Mouse (Mus musculus) heart, embryonic 16.5 days (tissue): ENCODE data around the gene Ndufs1. TPM values are rescaled to one million over a fixed set of nuclear protein-coding genes. Genes with fewer than 3 reads are reported as not detected.
"Not testable (repeated sequence)": the region's sequence is repeated elsewhere in the genome, so short reads cannot be mapped to it uniquely, and the experiment has no call there.

Experiments
- ATAC-seq: fragments of 200-750 bp; cut with Nextera tagmentation; replicated peaks from 2 replicates; pipeline ENCODE4 v1.8.0; 2017; ENCODE audit warnings: moderate number of reproducible peaks; ENCODE audit not compliant: insufficient read depth, low FRiP score; ENCODE audit errors: extremely low read depth
- H3K27ac ChIP-seq: fragments of 300-500 bp; sonication (generic); 2 replicates; pipeline ENCODE4 v1.5.1; 2014; ENCODE audit warnings: mild to moderate bottlenecking, low read length, control low read depth, moderate library complexity
- H3K27me3 ChIP-seq: fragments of 300-500 bp; sonication (generic); 2 replicates; pipeline ENCODE4 v1.6.1; 2014; ENCODE audit warnings: low read length, mixed read lengths; ENCODE audit not compliant: control insufficient read depth, insufficient read depth
- H3K36me3 ChIP-seq: fragments of 300-500 bp; sonication (generic); 2 replicates; pipeline ENCODE4 v1.6.1; 2014; ENCODE audit not compliant: control insufficient read depth, insufficient read depth
- H3K4me1 ChIP-seq: fragments of 300-500 bp; sonication (generic); 2 replicates; pipeline ENCODE4 v1.6.1; 2014; ENCODE audit warnings: low read length, mixed read lengths; ENCODE audit not compliant: control insufficient read depth, insufficient read depth
- H3K4me2 ChIP-seq: fragments of 300-500 bp; sonication (generic); 2 replicates; pipeline ENCODE4 v1.6.1; 2014; ENCODE audit warnings: low read depth, mild to moderate bottlenecking, control low read depth, low read length
- H3K4me3 ChIP-seq: fragments of 300-500 bp; sonication (generic); 2 replicates; pipeline ENCODE4 v1.5.1; 2014; ENCODE audit warnings: mild to moderate bottlenecking, control low read depth, low read length
- H3K9ac ChIP-seq: fragments of 300-500 bp; sonication (generic); 2 replicates; pipeline ENCODE4 v1.6.1; 2014; ENCODE audit warnings: low read length, control low read depth
- H3K9me3 ChIP-seq: fragments of 300-500 bp; sonication (generic); replicated peaks from 2 replicates; pipeline ENCODE4 v1.6.1; 2016; ENCODE audit warnings: low read length; ENCODE audit not compliant: control insufficient read depth
- WGBS: fragments of 180-500 bp; shearing (Covaris S2); extraction: QIAGEN DNeasy Blood & Tissue Kit; methylation state at CpG from one replicate; pipeline ENCODE4 v1.1.7; 2014; 5-methylcytosine and 5-hydroxymethylcytosine counted together
- polyA plus RNA-seq: library from polyadenylated mRNA; unstranded; fragments of >200 nt; fragmentation: Nextera tagmentation; extraction: Ambion mirVana; gene quantifications from 2 replicates; pipeline ENCODE4 v1.2.1, GENCODE M21; 2015

Gene Ndufs1
- polyA plus RNA-seq, 1 experiment from 2014 or later, result 470 TPM

GRCm38 (mm10) chr1:63180122-63180521 lies 3.5 kb upstream of the Ndufs1 start:
- Histone ChIP-seq H3K27me3 (no peaks in the 10 kb centered on the region), H3K36me3 (peaks cover 22% of the 10 kb centered on the region), H3K9me3 (no peaks in the 10 kb centered on the region), H3K27ac (no peak overlapping the region), H3K9ac (no peak overlapping the region), H3K4me3 (no peak overlapping the region), H3K4me1 (peaks cover 19% of the 10 kb centered on the region), H3K4me2 (no peak overlapping the region)
- WGBS, result 94% methylated on average over 4 of the region's 4 CpGs
- no peak for ATAC-seq

- Histone ChIP-seq H3K9me3 (no peaks in the 10 kb centered on the region), H3K36me3 (peaks cover 22% of the 10 kb centered on the region), H3K4me3 (peak overlapping the region; percentile 99; the same call in 1 of the 2 replicates), H3K4me2 (peak overlapping the region; percentile 80), H3K4me1 (peaks cover 27% of the 10 kb centered on the region), H3K27ac (no peak overlapping the region), H3K9ac (peak overlapping the region; percentile 99; the same call in 1 of the 2 replicates), H3K27me3 (no peaks in the 10 kb centered on the region)
- ATAC-seq, result no peak
- WGBS, result 65% methylated on average over 3 of the region's 3 CpGs
These were observed 1.7 kb upstream of the Ndufs1 start for GRCm38 (mm10) chr1:63178308-63178707.

GRCm38 (mm10) chr1:63176259-63176603 lies 402 bp downstream of the Ndufs1 start:
- ATAC-seq, result peak; percentile 37
- Histone ChIP-seq H3K4me1 (peaks cover 22% of the 10 kb centered on the region), H3K9ac (peak overlapping the region; percentile 99), H3K9me3 (no peaks in the 10 kb centered on the region), H3K4me3 (peak overlapping the region; percentile 99), H3K36me3 (peaks cover 29% of the 10 kb centered on the region), H3K4me2 (peak overlapping the region; percentile 80), H3K27ac (peak overlapping the region; percentile 96), H3K27me3 (no peaks in the 10 kb centered on the region)
- WGBS, result 1% methylated on average over 14 of the region's 14 CpGs

GRCm38 (mm10) chr1:63175853-63176252 lies 780 bp downstream of the Ndufs1 start:
- Histone ChIP-seq H3K4me1 (peaks cover 22% of the 10 kb centered on the region), H3K9ac (peak overlapping the region; percentile 99), H3K27me3 (no peaks in the 10 kb centered on the region), H3K4me3 (peak overlapping the region; percentile 99), H3K27ac (peak overlapping the region; percentile 96), H3K9me3 (no peaks in the 10 kb centered on the region), H3K36me3 (peaks cover 31% of the 10 kb centered on the region), H3K4me2 (peak overlapping the region; percentile 80)
- 4% methylated on average over 11 of the region's 11 CpGs for WGBS
- ATAC-seq, result no peak

- Histone ChIP-seq H3K4me3 (no peak overlapping the region), H3K36me3 (peaks cover 54% of the 10 kb centered on the region), H3K4me1 (0 out of 2 replicates have a peak, but pooled peaks cover under 1% of the 10 kb centered on the region), H3K27ac (no peak overlapping the region), H3K27me3 (no peaks in the 10 kb centered on the region), H3K9me3 (no peaks in the 10 kb centered on the region), H3K4me2 (no peak overlapping the region), H3K9ac (no peak overlapping the region)
- no peak for ATAC-seq
- 79% methylated on average over 2 of the region's 2 CpGs for WGBS
These were observed 8.0 kb downstream of the Ndufs1 start for GRCm38 (mm10) chr1:63168638-63169037.

GRCm38 (mm10) chr1:63140231-63140630 lies 36.4 kb downstream of the Ndufs1 start:
- Histone ChIP-seq H3K9ac (no peak overlapping the region), H3K4me1 (no peaks in the 10 kb centered on the region), H3K4me2 (no peak overlapping the region), H3K4me3 (no peak overlapping the region), H3K27ac (no peak overlapping the region), H3K36me3 (peaks cover 31% of the 10 kb centered on the region), H3K9me3 (no peaks in the 10 kb centered on the region), H3K27me3 (no peaks in the 10 kb centered on the region)
- no peak for ATAC-seq
- WGBS, result 94% methylated on average over 13 of the region's 13 CpGs

GRCm38 (mm10) chr1:63138586-63138985 lies 38.0 kb downstream of the Ndufs1 start:
- not testable (repeated sequence) for H3K4me3 ChIP-seq, H3K27ac ChIP-seq, H3K9ac ChIP-seq, H3K4me1 ChIP-seq, H3K9me3 ChIP-seq, H3K4me2 ChIP-seq, H3K27me3 ChIP-seq, ATAC-seq
- 96% methylated on average over 1 of the region's 1 CpGs for WGBS
- peaks cover 16% of the 10 kb centered on the region for H3K36me3 ChIP-seq

GRCm38 (mm10) chr1:63137971-63138370 lies 38.7 kb downstream of the Ndufs1 start:
- Histone ChIP-seq H3K9me3 (no peaks in the 10 kb centered on the region), H3K36me3 (peaks cover 11% of the 10 kb centered on the region), H3K4me3 (no peak overlapping the region), H3K9ac (no peak overlapping the region), H3K27me3 (no peaks in the 10 kb centered on the region), H3K27ac (no peak overlapping the region), H3K4me2 (no peak overlapping the region), H3K4me1 (no peaks in the 10 kb centered on the region)
- ATAC-seq, result no peak
- WGBS, result 80% methylated on average over 2 of the region's 2 CpGs

GRCm38 (mm10) chr1:63134530-63134929 lies 42.1 kb downstream of the Ndufs1 start:
- WGBS, result 79% methylated on average over 3 of the region's 3 CpGs
- H3K4me3 ChIP-seq, result no peak overlapping the region
- no peak for ATAC-seq
- H3K9me3 ChIP-seq, result no peaks in the 10 kb centered on the region
- no peak overlapping the region for H3K9ac ChIP-seq
- H3K27me3 ChIP-seq, result no peaks in the 10 kb centered on the region
- peaks cover 4% of the 10 kb centered on the region for H3K36me3 ChIP-seq
- H3K4me1 ChIP-seq, result peaks cover 4% of the 10 kb centered on the region
- no peak overlapping the region for H3K27ac ChIP-seq
- no peak overlapping the region for H3K4me2 ChIP-seq
